Mouse (Mus musculus) hindbrain, embryonic 13.5 days (tissue): Measurements from ENCODE around the gene Tmem129. TPM values are rescaled to one million over a fixed set of nuclear protein-coding genes. Genes with fewer than 3 reads are reported as not detected.

Source experiments
- polyA plus RNA-seq: library from polyadenylated mRNA; unstranded; fragments of >200 nt; fragmentation: Nextera tagmentation; extraction: Ambion mirVana; gene quantifications from 2 replicates; pipeline ENCODE4 v1.2.1, GENCODE M21; 2015

Tmem129 gene
- polyA plus RNA-seq, 1 experiment from 2014 or later: 28.7 TPM

Other genes starting within 250 kb of the Tmem129 start
- gene Nkx1-1, start 224.4 kb downstream of the Tmem129 start, polyA plus RNA-seq: 0.38 and 0.45 TPM in 2 replicates
- gene Fam53a, start 28.8 kb downstream of the Tmem129 start, polyA plus RNA-seq: 35.8 and 37.2 TPM in 2 replicates
- 0.86 and 0.87 TPM in 2 replicates for gene Gm9903, start 28.5 kb downstream of the Tmem129 start, polyA plus RNA-seq
- 126 and 130 TPM in 2 replicates for gene Slbp, start 5.8 kb downstream of the Tmem129 start, polyA plus RNA-seq
- gene Tacc3, start 288 bp downstream of the Tmem129 start, polyA plus RNA-seq: 48.8 and 57.0 TPM in 2 replicates
- 41.1 and 45.7 TPM in 2 replicates for gene Fgfr3, start 63.3 kb upstream of the Tmem129 start, polyA plus RNA-seq
- 58.0 and 58.5 TPM in 2 replicates for gene Letm1, start 124.4 kb upstream of the Tmem129 start, polyA plus RNA-seq
- 74.1 and 77.6 TPM in 2 replicates for gene Nsd2, start 162.3 kb upstream of the Tmem129 start, polyA plus RNA-seq